Mouse (Mus musculus): ENCODE data around the gene Farp1.
"Not testable (repeated sequence)": the region's sequence is repeated elsewhere in the genome, so short reads cannot be mapped to it uniquely, and the experiment has no call there.

Farp1 gene

DNA sequence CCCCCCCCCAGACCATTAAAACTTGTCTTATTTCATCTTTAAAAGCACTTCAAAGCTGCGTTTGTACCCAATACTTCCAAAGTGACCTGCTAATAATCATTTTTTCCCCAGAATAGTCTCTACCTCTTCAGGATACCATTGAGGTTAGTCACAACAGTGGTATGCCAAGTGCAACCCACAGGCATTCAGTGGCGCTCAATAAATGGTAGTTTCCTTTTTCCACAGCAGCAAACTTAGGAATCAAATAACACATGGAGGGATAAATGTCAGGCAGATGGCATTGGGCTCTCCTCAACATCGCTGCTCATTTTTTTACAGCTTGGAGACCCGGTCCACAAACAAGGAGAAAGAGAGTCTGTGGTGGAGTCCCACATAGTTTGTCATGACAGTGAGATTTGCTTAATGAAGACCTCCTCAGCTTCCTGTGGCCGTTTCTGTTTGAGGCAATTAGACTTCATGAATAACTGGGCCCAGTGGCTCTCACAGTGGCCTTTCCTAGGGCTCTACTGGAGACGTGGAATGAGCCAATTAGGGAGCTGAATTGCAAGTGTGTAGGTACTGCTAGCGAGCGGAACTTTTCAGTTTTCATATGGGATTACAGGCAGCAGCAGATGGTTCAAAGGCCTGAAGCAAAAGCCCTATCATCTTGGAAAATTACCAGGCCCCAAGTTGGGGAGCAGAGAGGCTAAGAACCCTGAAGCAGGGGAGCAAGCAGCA is 148.6 kb downstream of the Farp1 start:
- no peak for DNase-seq (ENCODE audit: low spot score)

DNA sequence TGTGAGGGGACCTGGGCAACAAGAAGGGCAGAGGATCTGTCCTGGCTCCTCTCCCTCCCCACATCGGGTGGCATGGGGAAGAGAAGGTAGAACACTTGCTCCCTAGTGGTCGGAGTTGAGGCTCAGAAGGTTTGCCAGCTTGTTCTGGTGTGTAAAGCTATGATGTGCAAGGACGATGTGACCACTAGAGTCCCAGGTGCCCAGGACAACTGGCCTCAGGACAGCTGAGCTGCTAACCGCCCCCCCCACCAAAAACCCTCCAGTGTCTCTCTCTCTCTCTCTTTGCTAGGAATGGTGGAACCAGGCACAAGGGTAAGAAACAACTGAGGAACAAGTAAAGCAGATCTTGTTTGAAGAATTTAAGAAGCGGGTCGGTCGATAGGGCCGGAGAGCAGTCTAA is 149.4 kb downstream of the Farp1 start:
- no peak for DNase-seq (ENCODE audit: low spot score)

DNA sequence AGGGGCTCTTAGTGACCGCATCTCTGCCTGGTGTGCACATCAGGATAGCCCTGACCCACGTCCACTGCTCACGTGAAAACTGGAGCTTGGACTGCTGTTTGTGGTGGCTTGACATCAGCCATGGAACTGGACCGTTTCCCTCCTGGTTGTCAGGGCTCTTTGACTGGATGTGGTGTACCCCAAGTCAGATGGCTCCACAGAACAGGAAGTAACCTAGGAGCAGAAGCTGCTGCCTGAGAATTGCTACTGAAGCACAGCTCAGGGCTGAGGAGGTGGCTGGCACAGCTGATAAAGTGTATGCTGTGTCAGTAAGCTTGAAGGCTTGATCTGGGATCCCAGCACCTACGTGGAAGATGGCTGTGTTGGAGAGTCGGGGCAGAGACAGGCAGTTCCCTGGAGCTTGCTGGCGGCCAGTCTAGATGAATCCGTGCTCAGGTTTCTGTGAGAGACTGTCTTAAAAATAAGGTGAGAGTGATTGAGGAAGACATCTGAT is 151.4 kb downstream of the Farp1 start:
- no peak for DNase-seq (ENCODE audit: low spot score)

DNA sequence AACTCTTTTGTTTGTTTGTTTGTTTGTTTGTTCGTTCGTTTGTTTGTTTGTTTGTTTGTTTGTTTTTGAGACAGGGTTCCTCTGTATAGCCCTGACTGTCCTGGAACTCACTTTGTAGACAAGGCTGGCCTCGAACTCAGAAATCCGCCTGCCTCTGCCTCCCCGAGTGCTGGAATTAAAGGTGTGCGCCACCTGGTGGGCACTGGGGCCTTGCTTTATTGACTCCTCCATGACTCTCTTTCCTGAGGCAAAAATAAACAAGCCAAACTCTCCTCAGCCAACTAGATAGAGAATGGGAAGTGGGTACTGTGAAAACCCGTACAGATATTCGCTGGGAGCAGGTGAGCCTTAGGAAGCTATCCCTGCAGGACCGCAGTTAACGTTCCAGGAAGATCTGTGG is 154.8 kb downstream of the Farp1 start:
- not testable (repeated sequence) for DNase-seq (ENCODE audit: low spot score)

DNA sequence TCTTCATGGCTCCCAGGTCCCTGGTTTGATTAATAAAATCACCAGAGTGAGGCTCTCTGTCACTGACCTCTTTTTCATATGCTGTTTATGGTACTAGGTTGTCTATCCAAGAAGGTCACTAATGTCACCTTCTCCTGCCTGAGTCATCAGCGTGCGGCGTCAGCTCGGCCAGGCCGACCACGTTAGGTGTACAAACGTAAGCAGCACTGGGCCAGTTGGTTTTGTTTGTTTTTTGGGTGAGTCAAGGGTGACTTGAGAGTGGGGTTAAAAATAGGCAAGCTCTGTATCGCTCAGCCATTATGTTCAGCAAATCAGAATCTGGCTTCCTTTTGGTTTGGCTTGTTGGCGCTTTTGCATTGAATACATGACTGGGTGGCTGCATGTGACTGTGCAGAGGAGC is 155.4 kb downstream of the Farp1 start:
- no peak for DNase-seq (ENCODE audit: low spot score)

DNA sequence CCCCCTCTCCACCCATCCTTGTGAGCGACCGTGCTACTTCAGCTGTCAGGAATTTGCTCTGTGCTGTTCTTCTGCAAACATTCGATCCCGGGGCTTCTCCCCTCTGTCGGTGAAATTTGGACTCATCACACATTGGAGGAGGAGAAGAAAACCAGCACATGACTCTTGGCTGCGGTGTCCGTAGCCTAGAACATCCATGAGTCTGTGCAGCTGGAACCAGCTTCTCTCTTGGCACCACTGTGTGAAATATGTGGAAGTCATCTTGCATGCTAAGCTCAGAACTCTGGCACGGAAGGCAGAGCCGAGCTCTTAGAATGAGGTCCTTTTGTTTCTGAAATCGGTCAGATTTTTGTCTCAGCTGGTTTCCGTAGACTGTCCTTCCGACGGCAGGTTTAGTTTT is 156.7 kb downstream of the Farp1 start:
- DNase-seq (ENCODE audit: low spot score), result no peak

DNA sequence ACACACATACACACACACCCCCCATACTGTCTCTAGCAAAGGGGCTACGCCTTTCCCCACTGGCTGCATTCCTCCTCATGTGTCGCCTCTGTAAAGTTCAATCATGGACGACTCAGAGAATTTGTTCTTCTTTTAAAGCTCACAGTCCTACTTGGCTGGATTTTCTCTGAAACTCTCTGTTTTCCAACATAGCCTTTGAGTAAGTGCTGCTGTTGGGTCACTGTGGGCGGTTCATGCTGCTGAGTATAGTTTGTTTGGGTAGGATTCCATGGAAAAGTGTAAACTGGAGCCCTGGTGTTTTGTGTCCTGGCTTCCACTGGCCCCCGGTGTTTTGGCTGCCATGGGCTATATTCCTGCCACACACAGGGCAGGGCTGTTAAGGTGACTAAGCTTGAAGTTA is 157.4 kb downstream of the Farp1 start:
- no peak for DNase-seq (ENCODE audit: low spot score)

DNA sequence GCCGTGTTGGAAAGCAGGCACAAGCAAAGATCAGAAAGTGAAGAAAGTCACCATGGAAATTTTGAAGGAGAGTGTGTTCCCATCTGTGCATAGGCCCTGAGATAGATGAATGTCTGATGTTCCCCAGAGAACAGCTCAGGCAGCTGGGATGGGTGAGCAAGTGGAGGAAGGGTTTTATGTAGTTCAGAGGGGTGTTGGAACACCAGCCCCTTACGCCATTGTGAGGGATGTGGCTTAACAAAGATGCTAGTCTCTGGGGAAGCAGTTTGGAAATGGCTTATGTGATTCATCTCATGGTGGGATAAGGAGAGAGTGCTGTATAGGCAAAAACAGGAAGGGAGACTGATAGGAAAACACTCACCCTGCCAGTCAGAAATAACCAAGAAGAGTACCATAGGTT is 159.0 kb downstream of the Farp1 start:
- DNase-seq (ENCODE audit: low spot score), result no peak

DNA sequence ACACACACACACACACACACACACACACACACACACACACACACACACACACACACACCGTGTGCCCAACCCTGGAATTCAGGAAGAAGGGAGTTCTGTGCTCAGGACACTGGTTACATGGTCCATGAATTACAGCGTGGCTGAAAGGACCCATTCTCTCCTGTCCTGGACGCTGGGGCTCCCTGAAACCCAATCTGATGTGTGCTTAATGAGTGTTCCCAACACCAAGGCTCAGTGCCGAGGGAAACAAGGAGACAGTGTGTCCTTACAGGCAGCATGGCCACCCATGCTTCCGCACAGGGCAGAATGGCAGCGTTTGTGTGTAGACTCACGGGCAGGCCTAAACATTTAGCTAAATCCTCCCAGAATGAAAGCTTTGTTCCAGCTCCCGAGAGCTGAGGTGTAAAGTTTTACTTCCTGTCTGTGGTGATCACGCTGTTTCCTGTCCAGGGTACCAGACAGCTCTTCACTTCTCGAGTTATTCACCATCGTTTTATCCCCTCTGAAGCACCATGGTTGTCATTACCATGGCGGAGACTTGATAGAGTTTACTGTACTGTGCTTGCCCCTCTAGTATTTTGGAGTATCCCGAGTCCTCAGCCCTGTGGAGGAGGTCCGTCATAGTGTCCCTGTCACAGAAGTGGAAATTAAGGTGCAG is 164.0 kb downstream of the Farp1 start:
- DNase-seq (ENCODE audit: low spot score), result no peak

DNA sequence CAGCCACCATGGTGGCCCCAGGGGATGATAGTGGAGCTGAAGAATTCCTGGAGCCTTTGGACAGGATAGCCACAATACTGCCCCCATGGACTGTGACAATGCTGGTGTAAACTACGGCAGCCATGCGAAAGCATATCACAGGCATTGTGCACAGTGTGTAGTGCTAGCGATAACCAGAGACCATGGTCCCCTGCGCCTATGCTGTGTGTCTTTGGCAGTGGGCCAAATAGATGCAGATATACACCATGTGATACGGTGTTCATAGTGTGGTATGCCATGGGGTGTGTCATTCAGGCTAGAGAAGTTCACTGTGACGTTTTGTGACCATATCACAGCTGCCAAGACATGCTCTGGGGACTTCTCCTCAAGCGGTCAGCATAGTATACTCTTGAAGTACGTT is 164.8 kb downstream of the Farp1 start:
- DNase-seq (ENCODE audit: low spot score), result no peak

DNA sequence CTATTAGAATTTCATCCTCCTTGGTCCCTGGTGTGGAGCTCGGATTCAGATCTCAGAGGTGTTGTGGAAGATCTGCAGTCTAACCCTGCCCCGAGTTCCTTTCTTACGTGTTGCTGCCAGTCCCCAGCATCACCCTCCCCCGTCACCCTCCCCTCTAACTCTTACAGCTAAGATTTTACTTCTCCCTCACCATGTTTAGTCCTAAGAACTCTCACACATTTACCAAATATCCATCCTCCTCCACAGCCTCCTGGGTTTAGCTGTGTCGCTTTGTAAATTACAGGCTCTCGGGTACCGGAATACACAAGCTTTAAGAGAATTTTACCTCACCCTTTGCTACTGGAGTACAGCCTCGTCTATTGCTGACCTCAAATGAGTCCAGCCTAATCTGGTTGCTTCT is 165.4 kb downstream of the Farp1 start:
- no peak for DNase-seq (ENCODE audit: low spot score)

DNA sequence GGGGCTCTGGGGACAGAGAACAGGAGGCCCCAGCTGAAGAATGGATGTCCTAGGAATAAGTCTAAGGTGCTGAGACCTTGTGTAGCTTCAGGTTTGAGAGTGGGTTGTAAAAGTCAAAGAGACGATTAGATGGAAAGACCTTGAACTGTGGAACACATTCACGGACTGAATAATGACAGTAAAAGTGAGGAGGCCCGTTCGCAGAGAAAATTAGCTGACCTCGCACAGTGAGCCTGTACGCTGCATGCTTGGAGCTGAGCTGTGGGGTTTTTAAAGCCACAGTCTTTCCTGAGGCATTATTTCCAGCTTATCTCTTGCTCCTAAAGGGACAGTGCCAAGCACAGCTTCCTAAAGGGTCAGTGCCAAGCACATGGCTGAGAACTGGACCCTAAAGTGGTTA is 166.2 kb downstream of the Farp1 start:
- no peak for DNase-seq (ENCODE audit: low spot score)

DNA sequence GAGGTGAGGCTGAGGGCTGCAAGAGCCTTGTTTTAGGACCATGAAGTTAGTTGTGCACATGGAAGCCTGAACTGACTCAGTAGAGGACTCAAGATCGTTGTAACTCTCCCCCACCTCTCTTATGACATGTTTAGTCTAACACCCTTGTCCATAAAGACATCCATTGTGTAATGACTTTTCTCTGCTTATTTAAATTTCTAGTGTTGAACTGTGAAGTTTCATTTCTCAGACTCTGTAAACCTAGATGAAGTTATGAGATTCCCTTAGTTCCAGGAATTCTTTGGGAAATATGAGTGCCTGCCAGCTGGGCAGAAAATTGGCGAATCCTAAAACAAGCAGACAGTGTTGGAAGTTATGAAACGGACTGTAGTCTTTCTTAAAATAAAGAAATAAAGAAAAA is 170.5 kb downstream of the Farp1 start:
- no peak for DNase-seq (ENCODE audit: low spot score)

DNA sequence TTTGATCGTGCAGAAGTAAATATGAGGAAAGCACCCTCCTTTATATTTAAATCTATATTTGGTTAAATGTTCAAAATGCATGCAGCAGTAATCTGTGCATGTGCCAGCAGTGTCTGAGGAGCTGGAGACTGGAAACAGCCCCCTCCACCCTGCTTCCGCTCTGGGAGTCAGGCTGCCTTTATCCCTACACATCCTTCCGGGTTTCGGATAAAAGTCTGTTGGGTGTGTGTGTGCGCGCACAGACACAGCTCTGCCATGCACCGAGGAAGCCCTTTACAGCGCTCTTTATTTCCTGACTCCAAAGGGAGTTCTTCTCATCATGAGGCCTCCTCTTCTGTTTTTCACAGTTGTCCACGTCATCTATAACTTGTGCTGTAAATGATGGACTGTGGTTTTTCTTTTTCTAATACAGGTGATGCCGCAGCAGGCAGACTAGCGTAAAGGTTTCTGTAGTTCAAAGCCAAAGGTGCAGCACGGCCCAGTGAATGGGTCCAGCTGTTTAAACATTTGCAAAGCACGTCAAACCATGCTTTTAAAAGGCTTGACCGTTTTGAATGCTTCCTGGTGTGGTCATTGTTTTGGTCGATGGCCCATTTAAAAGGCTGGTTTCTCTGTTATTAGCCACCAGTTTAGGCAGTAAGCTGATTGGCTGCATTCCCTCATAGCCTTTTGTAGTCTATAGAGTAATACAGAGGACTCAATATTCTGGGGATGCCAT is 172.6 kb downstream of the Farp1 start:
- DNase-seq (ENCODE audit: low spot score), result no peak

DNA sequence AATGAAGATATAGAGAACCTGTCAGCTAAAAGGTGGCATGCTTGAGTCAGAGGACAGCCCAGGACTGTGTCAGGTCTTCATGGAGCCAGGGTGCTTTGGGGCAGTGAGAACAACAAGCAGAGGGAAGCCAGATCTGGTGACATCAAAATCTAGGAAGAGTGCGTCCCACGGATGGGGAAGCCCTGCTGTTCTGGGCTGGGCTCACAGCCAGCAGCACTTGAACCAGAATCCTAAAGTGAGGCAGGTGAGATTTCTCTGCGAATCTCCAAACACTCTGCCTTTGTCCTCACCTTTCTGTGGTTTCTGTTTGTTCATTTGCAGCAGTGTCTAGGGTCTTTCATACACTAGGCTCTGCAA is 173.1 kb downstream of the Farp1 start:
- no peak for DNase-seq (ENCODE audit: low spot score)

DNA sequence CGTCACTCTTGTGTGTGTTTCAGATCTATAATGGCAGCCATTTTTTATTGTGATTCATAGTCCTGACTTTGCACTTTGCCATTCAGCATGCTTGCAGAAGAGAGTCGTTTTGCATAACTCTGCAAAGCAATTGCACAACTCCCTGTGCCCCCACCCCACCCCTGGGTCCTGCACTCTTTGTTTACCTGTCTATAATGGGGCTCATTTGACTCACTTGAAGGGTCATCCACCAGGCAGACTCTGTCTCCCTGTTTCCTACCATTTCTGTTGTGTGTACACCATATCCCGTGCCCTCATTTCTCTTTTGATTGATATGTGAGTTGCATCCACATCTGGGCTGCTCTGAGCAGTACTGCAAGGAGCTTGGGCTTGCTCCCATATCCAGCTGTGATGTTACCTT is 175.3 kb downstream of the Farp1 start:
- no peak for DNase-seq (ENCODE audit: low spot score)

DNA sequence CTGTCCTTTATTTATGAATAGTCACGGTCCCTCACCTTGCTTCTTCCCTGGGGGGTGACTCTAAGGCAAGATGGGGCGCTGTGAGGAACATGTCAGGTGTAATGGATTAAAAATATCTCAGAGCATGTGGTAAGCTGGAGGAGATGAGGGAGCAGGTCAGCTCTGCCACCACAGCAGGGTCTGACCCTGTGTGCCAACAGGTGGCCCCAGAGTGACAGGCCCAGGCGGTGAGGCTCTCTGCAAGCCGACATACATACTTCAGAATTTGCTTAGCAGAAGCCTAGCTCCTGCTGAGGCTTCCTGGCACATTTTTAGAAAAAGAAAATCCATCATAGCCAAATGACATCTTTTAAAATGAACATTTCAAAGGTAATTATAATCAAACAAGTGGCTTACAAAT is 178.7 kb downstream of the Farp1 start:
- no peak for DNase-seq (ENCODE audit: low spot score)

DNA sequence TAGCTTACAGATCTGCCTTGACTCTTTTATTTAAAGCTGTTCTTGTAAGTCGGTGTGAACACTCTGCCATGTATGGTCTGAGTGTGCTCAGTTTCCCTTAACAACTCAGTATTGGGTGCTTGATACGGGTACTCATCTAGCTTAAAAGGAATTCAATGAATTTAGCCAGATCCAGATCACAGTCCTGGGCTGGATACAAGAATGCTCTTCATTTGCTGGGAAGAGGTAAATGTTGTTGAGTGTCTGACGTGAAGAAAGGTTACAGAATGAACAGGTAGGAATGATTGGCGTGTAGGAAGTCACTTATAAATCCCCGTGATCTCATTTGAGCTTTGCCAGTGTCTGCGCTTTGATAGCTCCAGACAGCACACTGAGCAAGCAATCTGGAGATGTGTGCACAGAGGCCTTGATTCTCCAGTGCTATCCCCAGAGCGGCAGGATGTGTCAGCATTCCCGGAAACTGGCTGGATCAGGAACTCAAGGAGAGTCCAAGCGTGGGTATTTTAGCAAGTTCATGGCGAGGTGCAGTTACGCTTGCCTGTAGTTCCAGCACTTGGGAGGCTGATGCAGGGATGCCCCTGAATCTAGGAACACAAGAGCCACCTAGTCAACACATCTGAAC is 179.7 kb downstream of the Farp1 start:
- no peak for DNase-seq (ENCODE audit: low spot score)

DNA sequence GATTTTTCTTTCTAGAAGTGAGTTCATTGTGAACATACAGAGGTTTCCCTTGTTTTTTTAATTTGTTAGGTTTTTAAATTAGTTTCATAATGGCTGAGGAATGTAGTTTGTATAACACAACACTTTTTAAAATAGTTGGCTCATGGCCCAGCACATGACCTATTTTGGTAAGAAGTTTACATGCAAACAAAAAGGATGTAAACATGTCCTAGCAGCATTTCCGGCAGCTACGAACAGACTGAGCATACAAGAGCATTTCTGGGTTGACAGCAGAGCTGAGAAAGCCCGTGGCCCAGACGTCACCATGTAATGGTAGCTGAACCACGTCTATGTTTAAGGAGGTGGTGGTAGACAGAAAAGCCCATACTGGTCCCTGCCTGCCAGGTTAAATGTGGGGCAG is 180.8 kb downstream of the Farp1 start:
- no peak for DNase-seq (ENCODE audit: low spot score)

DNA sequence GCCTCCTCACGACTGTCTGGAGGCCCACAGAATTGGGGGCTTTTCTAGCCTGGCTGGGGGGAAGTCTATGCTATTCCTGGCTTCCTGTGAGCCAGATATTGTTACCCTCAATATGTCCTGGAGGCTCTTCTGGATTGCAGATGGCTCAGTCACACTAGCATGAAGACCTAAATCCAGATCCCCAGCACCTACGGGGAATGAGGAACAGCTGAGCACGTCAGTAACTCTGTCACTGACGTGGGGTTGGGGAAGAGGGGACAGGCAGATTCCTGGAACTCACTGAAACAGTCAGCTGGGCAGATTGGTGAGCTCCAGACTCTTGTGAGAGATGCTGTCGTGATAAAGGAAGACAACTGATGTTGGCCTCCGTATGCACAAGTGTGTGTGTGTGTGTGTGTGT is 181.7 kb downstream of the Farp1 start:
- no peak for DNase-seq (ENCODE audit: low spot score)

DNA sequence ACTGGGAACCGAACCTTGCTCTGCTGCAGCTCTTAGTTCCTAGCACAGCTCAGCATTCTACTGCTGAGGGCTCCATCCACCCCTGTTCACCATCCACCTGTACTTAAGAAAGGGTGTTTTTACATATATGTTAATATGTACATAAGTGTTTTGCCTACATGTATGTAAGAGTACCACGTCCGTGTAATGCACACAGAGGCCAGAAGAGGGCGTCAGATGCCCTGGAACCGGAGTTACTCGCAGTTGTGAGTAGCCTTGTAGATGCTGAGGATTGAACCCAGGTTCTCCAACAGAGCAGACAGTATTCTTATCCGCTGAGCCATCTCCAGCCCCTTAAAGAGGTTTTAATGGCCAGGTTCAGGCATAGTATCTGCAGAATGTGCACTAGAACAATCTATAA is 183.6 kb downstream of the Farp1 start:
- DNase-seq (ENCODE audit: low spot score), result peak; percentile 51

DNA sequence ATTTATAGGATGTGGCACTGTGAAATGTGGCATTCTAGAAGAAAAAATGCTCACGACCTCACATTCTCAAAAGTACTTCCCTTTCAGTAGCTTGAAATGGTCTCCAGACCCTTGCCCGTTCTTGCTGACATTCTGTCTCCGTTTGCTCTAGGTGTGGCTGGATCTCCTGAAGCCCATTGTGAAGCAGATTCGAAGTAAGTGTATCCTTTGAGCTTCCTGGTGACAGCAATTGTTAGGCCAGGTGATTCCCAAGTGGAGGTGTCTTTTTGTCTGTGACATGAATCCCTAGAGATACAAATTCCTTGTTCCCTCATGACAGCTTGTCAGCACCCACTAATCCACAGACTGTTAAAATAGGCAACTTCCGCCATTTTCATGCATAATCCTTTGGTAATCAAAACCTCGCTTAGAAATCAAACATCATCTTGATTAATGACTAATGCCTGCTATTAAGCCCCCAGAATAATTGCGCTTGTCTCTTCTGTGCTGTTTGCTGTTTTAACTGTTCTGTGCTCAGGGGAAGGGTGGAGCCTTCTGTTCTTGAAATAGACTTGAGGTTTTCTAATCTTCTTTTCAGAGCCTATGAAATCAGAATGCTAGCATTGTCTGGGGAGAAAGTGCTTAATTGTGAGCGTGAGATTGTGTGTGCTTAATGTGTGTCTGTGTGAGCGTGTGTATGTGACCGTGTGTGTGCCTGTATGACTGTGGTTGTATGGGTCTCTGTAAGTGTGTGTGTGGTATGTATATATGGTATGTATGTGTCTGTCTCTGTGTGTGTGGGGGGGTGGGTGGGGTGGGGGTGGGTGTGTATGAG is 184.4 kb downstream of the Farp1 start:
- no peak for DNase-seq (ENCODE audit: low spot score)
